Mouse (Mus musculus): Measurements from ENCODE around the gene Mef2c.

DNA sequence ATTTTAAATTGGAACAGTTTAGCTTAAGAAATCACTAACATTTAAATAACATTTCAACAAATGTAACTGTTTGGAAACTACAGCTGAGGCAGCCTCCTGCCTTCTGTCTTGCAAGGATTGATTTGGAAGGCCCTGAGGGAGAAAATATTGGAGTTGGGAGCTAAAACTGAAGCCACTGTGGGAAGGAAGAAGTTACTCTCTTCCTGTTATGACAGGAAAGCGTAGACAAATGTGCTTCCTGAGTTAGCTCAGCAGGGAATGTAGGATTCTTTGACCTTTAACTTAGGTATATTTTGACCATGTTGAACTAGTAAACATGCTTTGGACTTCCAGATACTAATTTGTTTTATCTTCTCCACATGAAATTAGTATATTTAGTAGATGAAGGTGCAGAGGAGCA, 78.7 kb downstream of the Mef2c start:
- TF ChIP-seq EP300 (IDR thresholded peaks at IDR 0.05; ENCODE audit: low read depth): 0 out of 2 replicates have a peak, but pooled peaks have one; percentile 49
- TF ChIP-seq CTCF (IDR thresholded peaks at IDR 0.05; ENCODE audit: low read depth): no peak

All from heart, postnatal 0 days (tissue).